Mouse (Mus musculus) cerebral cortex, adult 2 months (tissue): ENCODE results near the gene Il17rb.

Experiments
- WGBS: fragments of 180-500 bp; shearing (Covaris S2); methylation state at CpG from one replicate; pipeline ENCODE4 v1.1.7; 2018; 5-methylcytosine and 5-hydroxymethylcytosine counted together

Il17rb gene

GRCm38 (mm10) chr14:30016666-30017065, 8.0 kb upstream of the Il17rb start:
- 83% methylated on average over 5 of the region's 5 CpGs for WGBS

GRCm38 (mm10) chr14:30015008-30015407, 6.3 kb upstream of the Il17rb start:
- WGBS, result 86% methylated on average over 1 of the region's 1 CpGs

GRCm38 (mm10) chr14:30014487-30014886, 5.8 kb upstream of the Il17rb start:
- WGBS, result 79% methylated on average over 10 of the region's 10 CpGs

GRCm38 (mm10) chr14:30011886-30012560, 3.3 kb upstream of the Il17rb start:
- 79% methylated on average over 10 of the region's 10 CpGs for WGBS

- 48% methylated on average over 10 of the region's 10 CpGs for WGBS
These were observed 1.3 kb upstream of the Il17rb start for GRCm38 (mm10) chr14:30009864-30010560.

GRCm38 (mm10) chr14:29999475-29999811, 9.3 kb downstream of the Il17rb start:
- 71% methylated on average over 3 of the region's 3 CpGs for WGBS

GRCm38 (mm10) chr14:29998747-29999474, 9.8 kb downstream of the Il17rb start:
- 50% methylated on average over 13 of the region's 13 CpGs for WGBS

GRCm38 (mm10) chr14:29996000-29996751, 12.5 kb downstream of the Il17rb start:
- 71% methylated on average over 11 of the region's 11 CpGs for WGBS

- WGBS, result 95% methylated on average over 4 of the region's 4 CpGs
These were observed 13.7 kb downstream of the Il17rb start for GRCm38 (mm10) chr14:29994976-29995375.

GRCm38 (mm10) chr14:29988337-29988736, 20.4 kb downstream of the Il17rb start:
- 89% methylated on average over 4 of the region's 4 CpGs for WGBS

- WGBS, result 85% methylated on average over 9 of the region's 9 CpGs
These were observed 21.0 kb downstream of the Il17rb start for GRCm38 (mm10) chr14:29987739-29988138.

- WGBS, result 92% methylated on average over 6 of the region's 6 CpGs
These were observed 21.4 kb downstream of the Il17rb start for GRCm38 (mm10) chr14:29987276-29987675.

- 88% methylated on average over 4 of the region's 4 CpGs for WGBS
These were observed 22.6 kb downstream of the Il17rb start for GRCm38 (mm10) chr14:29986096-29986495.

- 94% methylated on average over 10 of the region's 10 CpGs for WGBS
These were observed 28.1 kb downstream of the Il17rb start for GRCm38 (mm10) chr14:29980447-29981205.

- under 1% methylated on average over 44 of the region's 44 CpGs for WGBS
These were observed 30.2 kb downstream of the Il17rb start, which contains the start of gene Actr8 for GRCm38 (mm10) chr14:29978254-29979204. Gene Actr8, plus strand, starts transcription at chr14:29978337.

GRCm38 (mm10) chr14:29976927-29977326, 31.8 kb downstream of the Il17rb start:
- 97% methylated on average over 6 of the region's 6 CpGs for WGBS

GRCm38 (mm10) chr14:29971993-29972392, 36.7 kb downstream of the Il17rb start:
- 52% methylated on average over 5 of the region's 5 CpGs for WGBS

- WGBS, result 67% methylated on average over 7 of the region's 7 CpGs
These were observed 37.2 kb downstream of the Il17rb start for GRCm38 (mm10) chr14:29971446-29971845.

- WGBS, result under 1% methylated on average over 49 of the region's 49 CpGs
These were observed 40.4 kb downstream of the Il17rb start, which contains the start of gene Selenok for GRCm38 (mm10) chr14:29968075-29968821. Gene Selenok, plus strand, starts transcription at chr14:29968308.
